Mouse (Mus musculus) megakaryocyte-erythroid progenitor cell, adult 5-6 weeks (primary cell): Measurements from ENCODE around the gene Rer1. TPM values are rescaled to one million over a fixed set of nuclear protein-coding genes. Genes with fewer than 3 reads are reported as not detected.
"Not testable (repeated sequence)": the region's sequence is repeated elsewhere in the genome, so short reads cannot be mapped to it uniquely, and the experiment has no call there.

Experiments used
- ATAC-seq: replicated peaks from 2 replicates; pipeline ENCODE4 v1.8.0; 2016; ENCODE audit warnings: mild to moderate bottlenecking, inconsistent platforms; ENCODE audit not compliant: severe bottlenecking, poor library complexity, low FRiP score, low TSS enrichment
- total RNA-seq, 2 experiments: library from RNA; stranded (forward) in 1 of 2; stranded (reverse) in 1 of 2; fragments of 200-1000, 215-1000 nt in 1 of 2; fragments of >200 nt in 1 of 2; fragmentation: Nextera tagmentation in 1 of 2; gene quantifications; 2 replicates each; pipeline ENCODE4 v1.2.3; 2014 to 2017

The Rer1 gene
- total RNA-seq, 2 experiments from 2014 or later: 105 to 135 TPM

GRCm38 (mm10) chr4:155083553-155083952 lies 2.6 kb downstream of the Rer1 start:
- no peak for ATAC-seq

- ATAC-seq: no peak
These were observed 6.5 kb downstream of the Rer1 start for GRCm38 (mm10) chr4:155079666-155080065.

- not testable (repeated sequence) for ATAC-seq
These were observed 7.4 kb downstream of the Rer1 start for GRCm38 (mm10) chr4:155078808-155079207.

- no peak for ATAC-seq
These were observed 9.5 kb downstream of the Rer1 start for GRCm38 (mm10) chr4:155076677-155077076.

- ATAC-seq: no peak
These were observed 10.4 kb downstream of the Rer1 start for GRCm38 (mm10) chr4:155075813-155076212.

GRCm38 (mm10) chr4:155075137-155075536 lies 11.0 kb downstream of the Rer1 start:
- no peak for ATAC-seq

GRCm38 (mm10) chr4:155074418-155074817 lies 11.8 kb downstream of the Rer1 start:
- ATAC-seq: no peak

GRCm38 (mm10) chr4:155070921-155071320 lies 15.3 kb downstream of the Rer1 start:
- no peak for ATAC-seq

- ATAC-seq: no peak
These were observed 16.0 kb downstream of the Rer1 start for GRCm38 (mm10) chr4:155070199-155070598.

- ATAC-seq: no peak
These were observed 17.0 kb downstream of the Rer1 start for GRCm38 (mm10) chr4:155069191-155069590.

- no peak for ATAC-seq
These were observed 17.7 kb downstream of the Rer1 start for GRCm38 (mm10) chr4:155068357-155068972.

- peak; percentile 81 for ATAC-seq
These were observed 19.2 kb downstream of the Rer1 start, which contains the start of gene Pex10 for GRCm38 (mm10) chr4:155066834-155067522. Pex10 (plus strand) TSS chr4:155067016.

GRCm38 (mm10) chr4:155065970-155066833 lies 20.0 kb downstream of the Rer1 start:
- ATAC-seq: peak; percentile 55

GRCm38 (mm10) chr4:155064474-155064873 lies 21.7 kb downstream of the Rer1 start:
- no peak for ATAC-seq

GRCm38 (mm10) chr4:155063895-155064294 lies 22.3 kb downstream of the Rer1 start:
- no peak for ATAC-seq

- ATAC-seq: no peak
These were observed 27.9 kb downstream of the Rer1 start for GRCm38 (mm10) chr4:155058325-155058724.

- no peak for ATAC-seq
These were observed 29.5 kb downstream of the Rer1 start, which contains the start of gene Plch2 for GRCm38 (mm10) chr4:155056724-155057123. Plch2 (minus strand) TSS chr4:155056784.

- no peak for ATAC-seq
These were observed 36.1 kb downstream of the Rer1 start for GRCm38 (mm10) chr4:155050116-155050515.

- no peak for ATAC-seq
These were observed 39.5 kb downstream of the Rer1 start for GRCm38 (mm10) chr4:155046636-155047035.

GRCm38 (mm10) chr4:155043289-155043625 lies 42.9 kb downstream of the Rer1 start:
- no peak for ATAC-seq
